Comparison of ENCODE assay signal across 8 mouse cellular contexts in the genomic region with DNA sequence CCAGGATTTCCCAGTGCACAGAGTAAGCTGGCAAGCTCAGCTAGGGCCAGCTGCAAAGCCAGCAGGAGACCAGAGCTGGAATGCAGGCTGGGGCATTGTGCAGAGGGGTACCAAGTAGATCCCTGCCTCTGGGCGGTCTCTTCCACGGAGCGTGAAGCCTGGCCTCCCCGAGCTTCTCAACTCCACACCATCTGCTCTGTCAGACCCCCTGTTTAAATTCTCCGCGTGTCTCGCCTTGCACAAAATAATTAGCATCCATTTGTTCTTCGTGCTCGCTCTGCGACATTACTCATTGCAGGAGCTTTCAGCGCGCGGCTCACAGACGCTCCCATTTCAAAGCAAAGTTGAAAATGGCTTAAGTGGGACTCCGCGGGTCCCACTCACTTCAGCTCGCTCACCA.
A peak's percentile ranks its signal among the peaks of the same experiment; 100 is the strongest.
DNase-seq lines count a peak whose midpoint lies in the region; ATAC-seq lines count a peak whose summit lies in the region.

No protein-coding gene starts in this region.

- no peaks in the 10 kb centered on the region for H3K36me3 ChIP-seq in embryonic facial prominence, embryonic 12.5 days
- H3K36me3 ChIP-seq in midbrain, embryonic 13.5 days = no peaks in the 10 kb centered on the region

- peak; percentile 28 to 39 for DNase-seq in cerebellum, postnatal 25 days
- DNase-seq in cerebellum, adult 8-10 months = no peak
- DNase-seq in layer of hippocampus, adult 18-20 months (ENCODE audit: low spot score in 2 of 2) = peak; percentile 49 to 73
- DNase-seq in adrenal gland, postnatal 4 days (ENCODE audit: low spot score in 2 of 2) = no peak

- H3K4me1 ChIP-seq in embryonic facial prominence, embryonic 12.5 days = 0 out of 2 replicates have a peak, but pooled peaks cover 6% of the 10 kb centered on the region
- peaks cover 38% of the 10 kb centered on the region for H3K4me1 ChIP-seq in midbrain, embryonic 13.5 days (replicated peaks)

- no peak overlapping the region for H3K9ac ChIP-seq in embryonic facial prominence, embryonic 12.5 days
- H3K9ac ChIP-seq in midbrain, embryonic 13.5 days (replicated peaks) = 0 out of 2 replicates have a peak overlapping the region, but pooled peaks have one; percentile 47

- H3K9me3 ChIP-seq in embryonic facial prominence, embryonic 12.5 days = no peaks in the 10 kb centered on the region
- H3K9me3 ChIP-seq in midbrain, embryonic 13.5 days = no peaks in the 10 kb centered on the region; the same call in 1 of the 2 replicates

- 2% methylated on average over 17 of the region's 17 CpGs for WGBS in embryonic facial prominence, embryonic 12.5 days
- 2% methylated on average over 17 of the region's 17 CpGs for WGBS in midbrain, embryonic 13.5 days

- peak; percentile 52; the same call in 1 of the 2 replicates for ATAC-seq in embryonic facial prominence, embryonic 12.5 days (ENCODE audit: insufficient number of reproducible peaks, insufficient read depth, low FRiP score, low TSS enrichment)
- ATAC-seq in midbrain, embryonic 13.5 days = peak; percentile 94
- ATAC-seq in megakaryocyte-erythroid progenitor cell, adult 5-6 weeks (replicated peaks; ENCODE audit: low FRiP score, low TSS enrichment, poor library complexity, severe bottlenecking) = no peak
- no peak for ATAC-seq in inflammation-experienced regulatory T-cells, adult 6 months

- peak overlapping the region; percentile 39 for H3K4me2 ChIP-seq in embryonic facial prominence, embryonic 12.5 days (replicated peaks)
- H3K4me2 ChIP-seq in midbrain, embryonic 13.5 days (replicated peaks) = peak overlapping the region; percentile 48

- 0 out of 2 replicates have a peak, but pooled peaks cover 6% of the 10 kb centered on the region for H3K27me3 ChIP-seq in embryonic facial prominence, embryonic 12.5 days
- H3K27me3 ChIP-seq in midbrain, embryonic 13.5 days = no peaks in the 10 kb centered on the region

- 0 out of 2 replicates have a peak overlapping the region, but pooled peaks have one; percentile 5 for H3K4me3 ChIP-seq in embryonic facial prominence, embryonic 12.5 days
- H3K4me3 ChIP-seq in midbrain, embryonic 13.5 days (replicated peaks) = peak overlapping the region; percentile 20

- no peak overlapping the region for H3K27ac ChIP-seq in embryonic facial prominence, embryonic 12.5 days
- H3K27ac ChIP-seq in midbrain, embryonic 13.5 days = peak overlapping the region; percentile 74

Comparison
In these comparisons a context has a peak if more than half of its experiments do, and no peak if none do; other contexts are left out.
1. DNase-seq: peak in cerebellum, postnatal 25 days (2 of 2) and layer of hippocampus, adult 18-20 months (2 of 2); none in cerebellum, adult 8-10 months (single experiment) and adrenal gland, postnatal 4 days (0 of 2).
2. ATAC-seq: peak in embryonic facial prominence, embryonic 12.5 days (single experiment) and midbrain, embryonic 13.5 days (single experiment); none in megakaryocyte-erythroid progenitor cell, adult 5-6 weeks (single experiment) and inflammation-experienced regulatory T-cells, adult 6 months (single experiment).